Mouse (Mus musculus): Measurements from ENCODE around the gene Anapc16. TPM values are rescaled to one million over a fixed set of nuclear protein-coding genes. Genes with fewer than 3 reads are reported as not detected.

Gene Anapc16
- polyA plus RNA-seq, 1 experiment: 41.3 TPM

- Histone ChIP-seq H3K27me3 (ENCODE audit: control insufficient read depth, insufficient read depth, low read length) (no peaks in the 10 kb centered on the region), H3K4me3 (ENCODE audit: control insufficient read depth, low read depth, low read length) (no peak overlapping the region), H3K27ac (ENCODE audit: control insufficient read depth, insufficient read depth, low read depth, low read length) (no peak overlapping the region), H3K4me1 (ENCODE audit: control insufficient read depth, insufficient read depth, low read length) (no peaks in the 10 kb centered on the region; the same call in 1 of the 2 replicates), H3K36me3 (ENCODE audit: control insufficient read depth, insufficient read depth, low read length) (peaks cover 3% of the 10 kb centered on the region; the same call in 1 of the 2 replicates)
- no peak for TF ChIP-seq CTCF (IDR thresholded peaks at IDR 0.05; ENCODE audit: control insufficient read depth, insufficient read depth, insufficient replicate concordance, low read depth, low read length)
- no peak for TF ChIP-seq POLR2A (IDR thresholded peaks at IDR 0.05; ENCODE audit: control insufficient read depth, low read depth, low read length)
These were observed 11.6 kb downstream of the Anapc16 start for GRCm38 (mm10) chr10:59991262-59991880.

DNA sequence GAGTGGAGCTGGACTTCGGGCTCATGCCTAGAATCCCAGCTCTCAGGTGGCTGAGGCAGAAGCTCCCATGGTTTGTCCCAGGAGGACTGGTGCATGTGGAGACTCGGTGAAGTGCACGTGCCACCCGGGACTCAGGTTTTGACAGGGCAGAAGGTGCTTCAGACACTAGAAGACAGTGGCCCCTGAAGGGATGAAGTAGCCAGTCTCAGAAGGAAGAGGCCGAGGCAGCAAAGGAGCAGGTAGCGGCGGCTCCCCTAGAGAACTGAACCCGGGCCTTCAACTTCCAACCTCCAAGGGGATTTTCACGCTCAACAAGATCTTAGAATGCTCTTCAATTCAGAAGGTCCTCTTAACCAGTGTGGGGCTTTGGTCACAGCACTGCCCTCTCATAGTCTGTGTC lies 12.5 kb downstream of the Anapc16 start:
- Histone ChIP-seq H3K4me3 (ENCODE audit: control insufficient read depth, low read depth, low read length) (no peak overlapping the region), H3K36me3 (ENCODE audit: control insufficient read depth, insufficient read depth, low read length) (peaks cover 3% of the 10 kb centered on the region; the same call in 1 of the 2 replicates), H3K27me3 (ENCODE audit: control insufficient read depth, insufficient read depth, low read length) (no peaks in the 10 kb centered on the region), H3K27ac (ENCODE audit: control insufficient read depth, insufficient read depth, low read depth, low read length) (no peak overlapping the region), H3K4me1 (ENCODE audit: control insufficient read depth, insufficient read depth, low read length) (no peaks in the 10 kb centered on the region; the same call in 1 of the 2 replicates)
- TF ChIP-seq CTCF (IDR thresholded peaks at IDR 0.05; ENCODE audit: control insufficient read depth, insufficient read depth, insufficient replicate concordance, low read depth, low read length) (no peak), POLR2A (IDR thresholded peaks at IDR 0.05; ENCODE audit: control insufficient read depth, low read depth, low read length) (no peak)

DNA sequence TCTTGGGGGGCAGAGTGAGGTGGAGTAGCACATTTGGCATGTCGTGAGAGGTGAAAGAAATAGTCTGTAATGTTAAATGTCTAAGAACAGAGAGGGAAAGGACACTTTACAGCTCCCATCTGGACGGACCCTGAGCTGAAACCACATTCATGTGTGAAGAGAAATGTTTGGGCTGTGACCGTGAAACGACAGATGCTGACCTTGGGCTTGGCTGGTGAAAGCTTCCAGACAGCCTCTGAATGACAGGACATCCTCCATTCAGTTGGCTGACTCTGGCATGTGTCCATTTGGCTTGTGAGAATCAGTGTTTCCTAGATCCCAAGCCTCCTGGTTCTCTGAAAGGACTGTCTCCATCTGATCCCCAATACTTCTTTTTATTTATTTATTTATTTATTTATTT lies 14.9 kb downstream of the Anapc16 start:
- Histone ChIP-seq H3K36me3 (ENCODE audit: control insufficient read depth, insufficient read depth, low read length) (peaks cover 3% of the 10 kb centered on the region; the same call in 1 of the 2 replicates), H3K27me3 (ENCODE audit: control insufficient read depth, insufficient read depth, low read length) (no peaks in the 10 kb centered on the region), H3K27ac (ENCODE audit: control insufficient read depth, insufficient read depth, low read depth, low read length) (no peak overlapping the region), H3K4me1 (ENCODE audit: control insufficient read depth, insufficient read depth, low read length) (no peaks in the 10 kb centered on the region; the same call in 1 of the 2 replicates), H3K4me3 (ENCODE audit: control insufficient read depth, low read depth, low read length) (no peak overlapping the region)
- TF ChIP-seq CTCF (IDR thresholded peaks at IDR 0.05; ENCODE audit: control insufficient read depth, insufficient read depth, insufficient replicate concordance, low read depth, low read length): no peak
- TF ChIP-seq POLR2A (IDR thresholded peaks at IDR 0.05; ENCODE audit: control insufficient read depth, low read depth, low read length): no peak

DNA sequence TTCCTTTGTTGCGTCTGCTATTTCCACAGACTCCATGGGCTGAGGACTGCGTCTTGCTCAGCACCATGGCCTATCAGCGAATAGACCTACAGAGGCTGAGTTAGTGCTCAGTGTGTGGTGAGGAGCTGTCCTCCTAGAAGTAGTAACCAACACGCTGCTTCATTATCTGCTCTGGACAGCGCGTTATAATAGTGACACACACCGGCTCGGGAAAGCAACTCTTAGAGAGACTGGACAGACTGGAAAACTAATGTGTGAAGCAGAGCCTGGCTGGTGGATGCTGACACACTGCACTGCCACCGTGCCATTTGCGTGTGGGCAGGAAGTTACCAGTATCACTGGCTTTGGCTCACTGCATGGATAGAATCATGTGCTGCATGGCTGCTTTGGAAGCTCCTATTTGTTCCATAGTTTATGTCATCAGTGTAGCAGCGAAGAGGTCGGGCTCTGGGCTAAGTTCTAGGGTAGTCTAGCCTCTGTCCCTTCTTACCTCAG lies 20.5 kb downstream of the Anapc16 start:
- Histone ChIP-seq H3K4me1 (ENCODE audit: control insufficient read depth, insufficient read depth, low read length) (peaks cover 7% of the 10 kb centered on the region), H3K36me3 (ENCODE audit: control insufficient read depth, insufficient read depth, low read length) (no peaks in the 10 kb centered on the region), H3K27me3 (ENCODE audit: control insufficient read depth, insufficient read depth, low read length) (no peaks in the 10 kb centered on the region), H3K4me3 (ENCODE audit: control insufficient read depth, low read depth, low read length) (no peak overlapping the region), H3K27ac (ENCODE audit: control insufficient read depth, insufficient read depth, low read depth, low read length) (no peak overlapping the region)
- TF ChIP-seq CTCF (IDR thresholded peaks at IDR 0.05; ENCODE audit: control insufficient read depth, insufficient read depth, insufficient replicate concordance, low read depth, low read length) (no peak), POLR2A (IDR thresholded peaks at IDR 0.05; ENCODE audit: control insufficient read depth, low read depth, low read length) (no peak)

GRCm38 (mm10) chr10:59981792-59982191 lies 21.1 kb downstream of the Anapc16 start:
- TF ChIP-seq POLR2A (IDR thresholded peaks at IDR 0.05; ENCODE audit: control insufficient read depth, low read depth, low read length) (no peak), CTCF (IDR thresholded peaks at IDR 0.05; ENCODE audit: control insufficient read depth, insufficient read depth, insufficient replicate concordance, low read depth, low read length) (no peak)
- no peaks in the 10 kb centered on the region for H3K27me3 ChIP-seq (ENCODE audit: control insufficient read depth, insufficient read depth, low read length)
- no peaks in the 10 kb centered on the region for H3K36me3 ChIP-seq (ENCODE audit: control insufficient read depth, insufficient read depth, low read length)
- H3K4me1 ChIP-seq (ENCODE audit: control insufficient read depth, insufficient read depth, low read length): peaks cover 7% of the 10 kb centered on the region
- H3K4me3 ChIP-seq (ENCODE audit: control insufficient read depth, low read depth, low read length): no peak overlapping the region
- H3K27ac ChIP-seq (ENCODE audit: control insufficient read depth, insufficient read depth, low read depth, low read length): no peak overlapping the region

GRCm38 (mm10) chr10:59981336-59981735 lies 21.6 kb downstream of the Anapc16 start:
- H3K27ac ChIP-seq (ENCODE audit: control insufficient read depth, insufficient read depth, low read depth, low read length): no peak overlapping the region
- H3K27me3 ChIP-seq (ENCODE audit: control insufficient read depth, insufficient read depth, low read length): no peaks in the 10 kb centered on the region
- TF ChIP-seq POLR2A (IDR thresholded peaks at IDR 0.05; ENCODE audit: control insufficient read depth, low read depth, low read length) (no peak), CTCF (IDR thresholded peaks at IDR 0.05; ENCODE audit: control insufficient read depth, insufficient read depth, insufficient replicate concordance, low read depth, low read length) (no peak)
- no peak overlapping the region for H3K4me3 ChIP-seq (ENCODE audit: control insufficient read depth, low read depth, low read length)
- no peaks in the 10 kb centered on the region for H3K36me3 ChIP-seq (ENCODE audit: control insufficient read depth, insufficient read depth, low read length)
- H3K4me1 ChIP-seq (ENCODE audit: control insufficient read depth, insufficient read depth, low read length): peaks cover 7% of the 10 kb centered on the region

GRCm38 (mm10) chr10:59980815-59981244 lies 22.1 kb downstream of the Anapc16 start:
- peaks cover 7% of the 10 kb centered on the region for H3K4me1 ChIP-seq (ENCODE audit: control insufficient read depth, insufficient read depth, low read length)
- H3K27me3 ChIP-seq (ENCODE audit: control insufficient read depth, insufficient read depth, low read length): no peaks in the 10 kb centered on the region
- H3K36me3 ChIP-seq (ENCODE audit: control insufficient read depth, insufficient read depth, low read length): no peaks in the 10 kb centered on the region
- no peak overlapping the region for H3K4me3 ChIP-seq (ENCODE audit: control insufficient read depth, low read depth, low read length)
- TF ChIP-seq POLR2A (IDR thresholded peaks at IDR 0.05; ENCODE audit: control insufficient read depth, low read depth, low read length) (no peak), CTCF (IDR thresholded peaks at IDR 0.05; ENCODE audit: control insufficient read depth, insufficient read depth, insufficient replicate concordance, low read depth, low read length) (no peak)
- peak overlapping the region; percentile 27; the same call in 1 of the 2 replicates for H3K27ac ChIP-seq (ENCODE audit: control insufficient read depth, insufficient read depth, low read depth, low read length)
